Mouse (Mus musculus) olfactory bulb, adult 2 months (tissue): ENCODE results near the gene Ngp. TPM values are rescaled to one million over a fixed set of nuclear protein-coding genes. Genes with fewer than 3 reads are reported as not detected.

ENCODE experiments used
- H3K27ac ChIP-seq: fragments of 200-500 bp; 2 replicates; pipeline ENCODE4 v1.5.1; 2012; ENCODE audit warnings: low read depth, low read length; ENCODE audit not compliant: insufficient read depth
- H3K4me1 ChIP-seq: fragments of 200-500 bp; 2 replicates; pipeline ENCODE4 v1.6.1; 2012; ENCODE audit warnings: low read length; ENCODE audit not compliant: control insufficient read depth, insufficient read depth
- H3K4me3 ChIP-seq: fragments of 200-500 bp; 2 replicates; pipeline ENCODE4 v1.5.1; 2012; ENCODE audit warnings: mild to moderate bottlenecking, low read depth, low read length, moderate library complexity; ENCODE audit not compliant: insufficient read depth
- CTCF ChIP-seq: fragments of 200-500 bp; IDR thresholded peaks from 2 replicates; pipeline ENCODE4 v1.5.1; 2012; ENCODE audit warnings: low read depth, mild to moderate bottlenecking, low read length, moderate library complexity; ENCODE audit not compliant: insufficient read depth
- POLR2A ChIP-seq: fragments of 200-500 bp; IDR thresholded peaks from 2 replicates; pipeline ENCODE4 v1.6.1; 2012; ENCODE audit warnings: mild to moderate bottlenecking, low read depth, low read length, moderate library complexity; ENCODE audit not compliant: insufficient read depth
- WGBS: fragments of 180-500 bp; shearing (Covaris S2); methylation state at CpG from one replicate; pipeline ENCODE4 v1.1.7; 2018; 5-methylcytosine and 5-hydroxymethylcytosine counted together
- polyA plus RNA-seq: library from polyadenylated mRNA; stranded (reverse); fragments of >200 nt; gene quantifications from 2 replicates; pipeline ENCODE4 v1.2.4, GENCODE M21; 2012; ENCODE audit warnings: low replicate concordance; ENCODE audit not compliant: missing spikeins, insufficient read depth, insufficient read length

The Ngp gene
- polyA plus RNA-seq, 1 experiment, result not detected

GRCm38 (mm10) chr9:110412926-110413325 lies 6.6 kb upstream of the Ngp start:
- Histone ChIP-seq H3K4me1 (no peaks in the 10 kb centered on the region), H3K4me3 (no peak overlapping the region), H3K27ac (no peak overlapping the region)
- no peak for TF ChIP-seq CTCF
- TF ChIP-seq POLR2A, result no peak
- 59% methylated on average over 7 of the region's 7 CpGs for WGBS

- H3K4me3 ChIP-seq, result no peak overlapping the region
- H3K4me1 ChIP-seq, result no peaks in the 10 kb centered on the region
- 52% methylated on average over 9 of the region's 9 CpGs for WGBS
- no peak overlapping the region for H3K27ac ChIP-seq
- no peak for TF ChIP-seq POLR2A
Observed at GRCm38 (mm10) chr9:110413785-110414184, 5.8 kb upstream of the Ngp start.

GRCm38 (mm10) chr9:110431241-110431640 lies 11.7 kb downstream of the Ngp start:
- peaks cover 2% of the 10 kb centered on the region; the same call in 1 of the 2 replicates for H3K4me1 ChIP-seq
- 42% methylated on average over 8 of the region's 8 CpGs for WGBS
- H3K27ac ChIP-seq, result peak overlapping the region; percentile 39; the same call in 1 of the 2 replicates

GRCm38 (mm10) chr9:110433045-110433444 lies 13.5 kb downstream of the Ngp start:
- Histone ChIP-seq H3K4me1 (peaks cover 2% of the 10 kb centered on the region; the same call in 1 of the 2 replicates), H3K27ac (no peak overlapping the region), H3K4me3 (no peak overlapping the region)
- TF ChIP-seq POLR2A (no peak), CTCF (no peak)
- WGBS, result 98% methylated on average over 2 of the region's 2 CpGs

More at GRCm38 (mm10) chr9:110431241-110431640, 11.7 kb downstream of the Ngp start:
- no peak overlapping the region for H3K4me3 ChIP-seq
- TF ChIP-seq POLR2A, result no peak
- TF ChIP-seq CTCF, result no peak

- Histone ChIP-seq H3K4me1 (peaks cover 2% of the 10 kb centered on the region; the same call in 1 of the 2 replicates), H3K27ac (no peak overlapping the region), H3K4me3 (no peak overlapping the region)
- no peak for TF ChIP-seq POLR2A
- TF ChIP-seq CTCF, result no peak
- WGBS, result 90% methylated on average over 11 of the region's 11 CpGs
Observed at GRCm38 (mm10) chr9:110436041-110436440, 16.5 kb downstream of the Ngp start.

- WGBS, result 26% methylated on average over 5 of the region's 5 CpGs
- Histone ChIP-seq H3K4me3 (no peak overlapping the region), H3K27ac (no peak overlapping the region), H3K4me1 (no peaks in the 10 kb centered on the region)
- no peak for TF ChIP-seq CTCF
Observed at GRCm38 (mm10) chr9:110440049-110440448, 20.5 kb downstream of the Ngp start.

GRCm38 (mm10) chr9:110440559-110440958 lies 21.0 kb downstream of the Ngp start:
- WGBS, result 92% methylated on average over 6 of the region's 6 CpGs
- no peaks in the 10 kb centered on the region for H3K4me1 ChIP-seq
- no peak overlapping the region for H3K4me3 ChIP-seq
- no peak overlapping the region for H3K27ac ChIP-seq
- TF ChIP-seq CTCF (no peak), POLR2A (no peak)

- peaks cover 4% of the 10 kb centered on the region for H3K4me1 ChIP-seq
- no peak overlapping the region for H3K4me3 ChIP-seq
- no peak for TF ChIP-seq POLR2A
- no peak for TF ChIP-seq CTCF
- no peak overlapping the region for H3K27ac ChIP-seq
- 81% methylated on average over 15 of the region's 15 CpGs for WGBS
Observed at GRCm38 (mm10) chr9:110448356-110448755, 28.8 kb downstream of the Ngp start.

- WGBS, result 22% methylated on average over 11 of the region's 11 CpGs
- H3K4me3 ChIP-seq, result no peak overlapping the region
- H3K27ac ChIP-seq, result no peak overlapping the region
- H3K4me1 ChIP-seq, result peaks cover 4% of the 10 kb centered on the region
- TF ChIP-seq POLR2A (no peak), CTCF (no peak)
Observed at GRCm38 (mm10) chr9:110448857-110449617, 29.5 kb downstream of the Ngp start.
